Mouse (Mus musculus) ovary, postnatal 36 days (tissue): ENCODE data around the gene Serpina3a.
A peak's percentile ranks its signal among the peaks of the same experiment; 100 is the strongest.

Source experiments
- DNase-seq: peaks from one replicate; pipeline ENCODE4 v3.0.0; 2022; ENCODE audit warnings: low spot score, mixed read lengths

Serpina3a gene

DNA sequence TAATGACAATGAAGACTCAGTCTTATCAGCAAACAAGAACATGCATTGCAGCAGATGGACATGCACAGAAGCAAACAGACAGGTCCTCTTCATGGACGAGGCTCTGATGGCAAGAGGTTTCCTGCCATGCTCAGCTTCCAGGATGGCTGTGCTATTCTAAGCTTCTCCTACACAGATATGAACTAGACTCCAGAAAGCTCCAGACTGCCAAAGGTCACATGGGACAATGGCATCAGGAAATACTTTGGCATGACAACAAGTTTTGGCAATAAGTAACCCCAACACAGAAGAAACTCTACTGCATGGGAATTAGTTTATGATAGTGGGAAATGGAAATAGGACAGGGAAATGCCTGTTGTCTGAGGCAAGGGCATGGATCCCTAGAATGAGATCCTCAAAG, 30.8 kb downstream of the Serpina3a start:
- DNase-seq: no peak

DNA sequence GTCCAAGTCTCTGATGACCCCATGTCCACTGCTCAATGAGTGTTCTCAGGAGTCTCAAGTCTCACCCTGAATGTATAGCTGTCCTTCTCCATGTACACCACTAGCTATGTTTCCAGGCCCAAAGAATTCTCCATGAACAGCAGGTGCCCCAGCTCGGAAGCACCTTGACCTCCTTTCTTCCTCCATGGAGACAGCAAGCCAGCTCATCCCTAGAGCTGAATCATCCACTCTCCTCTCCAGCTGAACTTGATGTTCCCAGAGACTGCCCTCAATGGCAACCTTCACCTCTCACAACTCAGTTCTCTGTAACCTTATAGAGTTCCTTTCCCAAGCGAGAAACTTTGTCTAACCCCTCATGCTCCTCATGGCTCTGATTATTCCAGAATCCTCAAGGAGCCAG, 33.0 kb downstream of the Serpina3a start:
- DNase-seq: no peak

DNA sequence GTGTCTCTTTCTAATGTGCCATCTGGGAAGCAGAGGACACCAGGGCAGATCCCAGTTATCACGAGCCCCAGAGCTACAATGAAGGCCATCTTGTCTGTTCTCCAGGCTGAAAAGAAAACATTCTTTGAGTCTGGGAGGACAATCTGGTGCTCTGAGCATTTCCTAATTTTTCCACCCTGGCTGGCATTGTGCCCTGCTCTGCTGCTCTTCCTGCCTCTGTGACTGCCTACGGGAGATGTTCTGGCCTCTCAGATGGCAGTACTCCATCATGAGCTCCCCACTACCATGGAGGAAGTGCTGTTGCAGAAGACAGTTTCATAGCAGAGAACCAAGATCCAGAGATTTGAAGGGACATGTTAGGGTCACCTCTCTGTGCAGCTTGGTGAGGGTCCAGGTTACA, 39.5 kb downstream of the Serpina3a start:
- DNase-seq: peak; percentile 51

DNA sequence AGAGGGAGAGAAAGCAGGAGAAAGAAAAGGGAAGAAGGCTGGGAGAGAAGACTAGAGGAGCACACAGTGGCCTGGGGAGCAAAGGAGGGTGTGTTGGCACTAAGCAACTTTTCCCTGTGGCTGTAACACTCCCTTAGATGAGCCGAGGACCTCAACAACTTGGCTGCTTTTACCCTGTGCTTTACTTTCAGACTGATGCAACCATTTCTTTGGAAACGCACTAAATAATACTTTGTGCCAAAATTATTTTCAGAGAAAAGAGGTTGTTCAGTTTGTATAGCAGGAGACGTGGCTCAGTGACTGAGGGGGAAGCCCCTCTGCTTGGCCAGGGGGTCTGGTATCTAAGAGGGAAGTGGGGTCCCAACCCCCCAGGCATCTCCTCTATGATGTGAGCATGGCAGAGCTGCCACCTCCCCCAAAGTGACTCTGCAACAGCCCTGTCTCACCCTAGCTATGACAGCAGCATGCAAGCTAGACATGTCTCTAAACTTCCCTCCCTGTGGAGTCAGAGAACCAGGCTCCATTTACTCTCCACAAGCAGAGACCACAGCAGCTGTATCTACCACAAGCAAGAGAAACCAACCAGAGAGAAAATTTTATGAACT, 40.6 kb downstream of the Serpina3a start:
- peak; percentile 15 for DNase-seq

DNA sequence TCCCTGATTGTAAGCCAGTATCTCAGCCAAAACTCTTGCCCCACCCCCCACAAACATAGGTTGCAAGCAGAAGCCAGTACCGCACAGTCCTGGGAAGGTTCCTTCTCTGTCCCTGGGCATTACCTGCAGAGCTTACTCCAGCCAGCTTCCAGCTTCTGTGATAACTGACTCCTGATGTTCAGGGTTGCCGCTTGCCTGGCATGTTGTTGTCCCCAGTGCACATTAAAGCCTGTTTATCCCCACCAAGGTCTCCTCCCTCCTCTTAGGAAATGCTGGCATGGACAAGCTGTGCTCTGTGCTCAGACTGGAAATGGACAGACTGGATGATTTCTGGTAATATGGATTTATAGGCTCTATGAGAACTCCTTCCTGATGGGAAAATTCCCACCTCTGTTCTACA, 41.1 kb downstream of the Serpina3a start, which contains the start of gene Serpina3c:
Gene Serpina3c (minus strand): TSS at position 215 of the 400 bp plus-strand sequence.
- peak; percentile 24 for DNase-seq
